Mouse (Mus musculus) kidney, embryonic 14.5 days (tissue): ENCODE data around the gene A930017K11Rik. TPM values are rescaled to one million over a fixed set of nuclear protein-coding genes. Genes with fewer than 3 reads are reported as not detected.
A peak's percentile ranks its signal among the peaks of the same experiment; 100 is the strongest.

Experiments
- ATAC-seq: fragments of 200-750 bp; cut with Nextera tagmentation; 2 replicates; pipeline ENCODE4 v1.8.0; 2017; ENCODE audit warnings: moderate number of reproducible peaks, mild to moderate bottlenecking, moderate TSS enrichment, moderate library complexity; ENCODE audit not compliant: low FRiP score, low TSS enrichment
- H3K27ac ChIP-seq: fragments of 300-500 bp; sonication (generic); 2 replicates; pipeline ENCODE4 v1.5.1; 2014; ENCODE audit warnings: low read depth, mild to moderate bottlenecking, low read length, moderate library complexity, mixed read lengths
- H3K27me3 ChIP-seq: fragments of 300-500 bp; sonication (generic); 2 replicates; pipeline ENCODE4 v1.6.1; 2014; ENCODE audit warnings: mild to moderate bottlenecking, low read length; ENCODE audit not compliant: control insufficient read depth, insufficient read depth
- H3K36me3 ChIP-seq: fragments of 300-500 bp; sonication (generic); 2 replicates; pipeline ENCODE4 v1.6.1; 2014; ENCODE audit warnings: low read length, mixed read lengths; ENCODE audit not compliant: control insufficient read depth, insufficient read depth
- H3K4me1 ChIP-seq: fragments of 300-500 bp; sonication (generic); 2 replicates; pipeline ENCODE4 v1.6.1; 2014; ENCODE audit warnings: low read length, mixed read lengths; ENCODE audit not compliant: control insufficient read depth, insufficient read depth
- H3K4me2 ChIP-seq: fragments of 300-500 bp; sonication (generic); replicated peaks from 2 replicates; pipeline ENCODE4 v1.6.1; 2014; ENCODE audit warnings: low read depth, mild to moderate bottlenecking, low read length
- H3K4me3 ChIP-seq: fragments of 300-500 bp; sonication (generic); 2 replicates; pipeline ENCODE4 v1.5.1; 2014; ENCODE audit warnings: mild to moderate bottlenecking, low read length
- H3K9ac ChIP-seq: fragments of 300-500 bp; sonication (generic); 2 replicates; pipeline ENCODE4 v1.6.1; 2014; ENCODE audit warnings: low read depth, mild to moderate bottlenecking, low read length, moderate library complexity
- H3K9me3 ChIP-seq: fragments of 300-500 bp; sonication (generic); 2 replicates; pipeline ENCODE4 v1.6.1; 2016; ENCODE audit warnings: low read length; ENCODE audit not compliant: control insufficient read depth
- WGBS: fragments of 180-500 bp; shearing (Covaris S2); extraction: QIAGEN DNeasy Blood & Tissue Kit; methylation state at CpG from one replicate; pipeline ENCODE4 v1.1.7; 2014; 5-methylcytosine and 5-hydroxymethylcytosine counted together
- polyA plus RNA-seq: library from polyadenylated mRNA; unstranded; fragments of >200 nt; fragmentation: Nextera tagmentation; extraction: Ambion mirVana; gene quantifications from 2 replicates; pipeline ENCODE4 v1.2.1, GENCODE M21; 2014

A930017K11Rik gene
- polyA plus RNA-seq, 1 experiment from 2014 or later = 4.4 TPM

GRCm38 (mm10) chr17:25922120-25922519, 30.2 kb downstream of the A930017K11Rik start:
- Histone ChIP-seq H3K9me3 (no peaks in the 10 kb centered on the region), H3K9ac (no peak overlapping the region), H3K4me2 (no peak overlapping the region), H3K27ac (no peak overlapping the region), H3K36me3 (peaks cover 27% of the 10 kb centered on the region), H3K27me3 (no peaks in the 10 kb centered on the region), H3K4me3 (no peak overlapping the region), H3K4me1 (peaks cover 13% of the 10 kb centered on the region)
- 87% methylated on average over 5 of the region's 5 CpGs for WGBS
- ATAC-seq = no peak

GRCm38 (mm10) chr17:25919786-25920642, 32.4 kb downstream of the A930017K11Rik start:
- peak; percentile 98 for ATAC-seq
- peaks cover 13% of the 10 kb centered on the region for H3K4me1 ChIP-seq

GRCm38 (mm10) chr17:25919144-25919785, 33.1 kb downstream of the A930017K11Rik start, which contains the start of gene Rab40c:
TSS of gene Rab40c (minus strand) at chr17:25919727.
- under 1% methylated on average over 54 of the region's 78 CpGs for WGBS
- peaks cover 13% of the 10 kb centered on the region for H3K4me1 ChIP-seq

More at GRCm38 (mm10) chr17:25919786-25920642, 32.4 kb downstream of the A930017K11Rik start:
- Histone ChIP-seq H3K27ac (peak overlapping the region; percentile 87), H3K4me2 (peak overlapping the region; percentile 49), H3K9ac (peak overlapping the region; percentile 90), H3K36me3 (peaks cover 6% of the 10 kb centered on the region; the same call in 1 of the 2 replicates), H3K4me3 (peak overlapping the region; percentile 97), H3K27me3 (no peaks in the 10 kb centered on the region), H3K9me3 (no peaks in the 10 kb centered on the region)
- WGBS = under 1% methylated on average over 38 of the region's 40 CpGs

GRCm38 (mm10) chr17:25918037-25918750, 34.2 kb downstream of the A930017K11Rik start:
- WGBS = 88% methylated on average over 9 of the region's 9 CpGs
- H3K9ac ChIP-seq = peak overlapping the region; percentile 90; the same call in 1 of the 2 replicates
- H3K9me3 ChIP-seq = no peaks in the 10 kb centered on the region
- ATAC-seq = no peak
- peak overlapping the region; percentile 64 for H3K4me2 ChIP-seq
- H3K4me1 ChIP-seq = peaks cover 13% of the 10 kb centered on the region
- H3K27me3 ChIP-seq = no peaks in the 10 kb centered on the region
- H3K36me3 ChIP-seq = peaks cover 8% of the 10 kb centered on the region; the same call in 1 of the 2 replicates
- no peak overlapping the region for H3K27ac ChIP-seq
- peak overlapping the region; percentile 97 for H3K4me3 ChIP-seq

More at GRCm38 (mm10) chr17:25919144-25919785, 33.1 kb downstream of the A930017K11Rik start, which contains the start of gene Rab40c:
- Histone ChIP-seq H3K27ac (peak within 1 kb of the TSS; percentile 87), H3K4me3 (peak within 1 kb of the TSS; percentile 97), H3K27me3 (no peaks in the 10 kb centered on the region), H3K9ac (peak within 1 kb of the TSS; percentile 90), H3K9me3 (no peaks in the 10 kb centered on the region), H3K36me3 (peaks cover 8% of the 10 kb centered on the region; the same call in 1 of the 2 replicates), H3K4me2 (peak within 1 kb of the TSS; percentile 64)
- ATAC-seq = peak; percentile 4; the same call in 1 of the 2 replicates

GRCm38 (mm10) chr17:25916931-25917647, 35.3 kb downstream of the A930017K11Rik start:
- ATAC-seq = no peak
- Histone ChIP-seq H3K27ac (no peak overlapping the region), H3K27me3 (no peaks in the 10 kb centered on the region), H3K9me3 (no peaks in the 10 kb centered on the region), H3K4me1 (peaks cover 13% of the 10 kb centered on the region), H3K9ac (no peak overlapping the region), H3K4me2 (no peak overlapping the region), H3K36me3 (peaks cover 9% of the 10 kb centered on the region; the same call in 1 of the 2 replicates), H3K4me3 (no peak overlapping the region)
- 80% methylated on average over 8 of the region's 8 CpGs for whole genome bisulfite sequencing

- Histone ChIP-seq H3K4me1 (peaks cover 13% of the 10 kb centered on the region), H3K4me2 (no peak overlapping the region), H3K27ac (no peak overlapping the region), H3K27me3 (no peaks in the 10 kb centered on the region), H3K4me3 (no peak overlapping the region), H3K9ac (no peak overlapping the region), H3K9me3 (no peaks in the 10 kb centered on the region), H3K36me3 (peaks cover 12% of the 10 kb centered on the region; the same call in 1 of the 2 replicates)
- ATAC-seq = no peak
- WGBS = 89% methylated on average over 4 of the region's 4 CpGs
Measured at GRCm38 (mm10) chr17:25914295-25914694, 38.1 kb downstream of the A930017K11Rik start.

- Histone ChIP-seq H3K9ac (no peak overlapping the region), H3K4me3 (no peak overlapping the region), H3K27me3 (no peaks in the 10 kb centered on the region), H3K4me1 (peaks cover 13% of the 10 kb centered on the region), H3K9me3 (no peaks in the 10 kb centered on the region), H3K36me3 (peaks cover 12% of the 10 kb centered on the region; the same call in 1 of the 2 replicates), H3K4me2 (no peak overlapping the region), H3K27ac (no peak overlapping the region)
- ATAC-seq = no peak
- 70% methylated on average over 1 of the region's 1 CpGs for WGBS
Measured at GRCm38 (mm10) chr17:25913877-25914275, 38.5 kb downstream of the A930017K11Rik start.
